Mouse (Mus musculus): ENCODE data around the gene Tmem184b.

Gene Tmem184b

GRCm38 (mm10) chr15:79368313-79368811, 35.0 kb downstream of the Tmem184b start:
- no peak for DNase-seq (ENCODE audit: low read depth, low spot score)

- DNase-seq (ENCODE audit: low read depth, low spot score): no peak
Measured at GRCm38 (mm10) chr15:79366402-79366801, 37.0 kb downstream of the Tmem184b start.

GRCm38 (mm10) chr15:79365068-79365467, 38.3 kb downstream of the Tmem184b start:
- DNase-seq (ENCODE audit: low read depth, low spot score): no peak

- DNase-seq (ENCODE audit: low read depth, low spot score): no peak
Measured at GRCm38 (mm10) chr15:79364120-79364519, 39.2 kb downstream of the Tmem184b start.

GRCm38 (mm10) chr15:79361023-79361422, 42.3 kb downstream of the Tmem184b start:
- no peak for DNase-seq (ENCODE audit: low read depth, low spot score)

- DNase-seq (ENCODE audit: low read depth, low spot score): no peak
Measured at GRCm38 (mm10) chr15:79360371-79360770, 43.0 kb downstream of the Tmem184b start.

GRCm38 (mm10) chr15:79359954-79360353, 43.4 kb downstream of the Tmem184b start:
- no peak for DNase-seq (ENCODE audit: low read depth, low spot score)

GRCm38 (mm10) chr15:79357974-79358690, 45.2 kb downstream of the Tmem184b start:
- DNase-seq (ENCODE audit: low read depth, low spot score): no peak

GRCm38 (mm10) chr15:79357036-79357911, 46.1 kb downstream of the Tmem184b start:
- peak; percentile 57 for DNase-seq (ENCODE audit: low read depth, low spot score)

- DNase-seq (ENCODE audit: low read depth, low spot score): no peak
Measured at GRCm38 (mm10) chr15:79356481-79356880, 46.9 kb downstream of the Tmem184b start.

GRCm38 (mm10) chr15:79354619-79355018, 48.8 kb downstream of the Tmem184b start:
- no peak for DNase-seq (ENCODE audit: low read depth, low spot score)

- DNase-seq (ENCODE audit: low read depth, low spot score): no peak
Measured at GRCm38 (mm10) chr15:79353690-79354305, 49.6 kb downstream of the Tmem184b start.

GRCm38 (mm10) chr15:79352479-79352878, 50.9 kb downstream of the Tmem184b start:
- no peak for DNase-seq (ENCODE audit: low read depth, low spot score)

GRCm38 (mm10) chr15:79351331-79351767, 52.0 kb downstream of the Tmem184b start:
- no peak for DNase-seq (ENCODE audit: low read depth, low spot score)

- no peak for DNase-seq (ENCODE audit: low read depth, low spot score)
Measured at GRCm38 (mm10) chr15:79350866-79351265, 52.5 kb downstream of the Tmem184b start.

GRCm38 (mm10) chr15:79348651-79349050, 54.7 kb downstream of the Tmem184b start:
- DNase-seq (ENCODE audit: low read depth, low spot score): no peak

GRCm38 (mm10) chr15:79347845-79348506, 55.4 kb downstream of the Tmem184b start:
- DNase-seq (ENCODE audit: low read depth, low spot score): no peak

GRCm38 (mm10) chr15:79347165-79347844, 56.1 kb downstream of the Tmem184b start:
- DNase-seq (ENCODE audit: low read depth, low spot score): peak; percentile 79

- DNase-seq (ENCODE audit: low read depth, low spot score): no peak
Measured at GRCm38 (mm10) chr15:79346051-79346793, 57.1 kb downstream of the Tmem184b start, which contains the start of gene Maff. TSS of gene Maff (plus strand) at chr15:79346621.

GRCm38 (mm10) chr15:79344627-79345026, 58.7 kb downstream of the Tmem184b start:
- DNase-seq (ENCODE audit: low read depth, low spot score): no peak
